Mouse (Mus musculus): ENCODE data around the gene Aldh3b1. TPM values are rescaled to one million over a fixed set of nuclear protein-coding genes. Genes with fewer than 3 reads are reported as not detected.
"Not testable (repeated sequence)": the region's sequence is repeated elsewhere in the genome, so short reads cannot be mapped to it uniquely, and the experiment has no call there.

The Aldh3b1 gene
- polyA plus RNA-seq (2015; fragmentation: Nextera tagmentation; extraction: Ambion mirVana), result 2.9 and 4.1 TPM in 2 replicates

GRCm38 (mm10) chr19:3929211-3929941, at the start of gene Aldh3b1:
Gene Aldh3b1 (minus strand): TSS chr19:3929808.
- ATAC-seq (replicated peaks; ENCODE audit: low FRiP score), result peak; percentile 41; the same call in 1 of the 2 replicates
- peak within 1 kb of the TSS; percentile 81 for H3K27ac ChIP-seq
- H3K9ac ChIP-seq, result no peak within 1 kb of the TSS; the same call in 1 of the 2 replicates
- H3K4me2 ChIP-seq, result no peak within 1 kb of the TSS
- no peaks in the 10 kb centered on the region for H3K9me3 ChIP-seq (replicated peaks)
- H3K4me3 ChIP-seq (replicated peaks), result no peak within 1 kb of the TSS
- H3K27me3 ChIP-seq, result no peaks in the 10 kb centered on the region
- no peaks in the 10 kb centered on the region for H3K36me3 ChIP-seq
- H3K4me1 ChIP-seq, result peaks cover 30% of the 10 kb centered on the region
- WGBS, result 52% methylated on average over 12 of the region's 12 CpGs

GRCm38 (mm10) chr19:3975866-3976265, 46.3 kb upstream of the Aldh3b1 start:
- Histone ChIP-seq H3K27me3 (no peaks in the 10 kb centered on the region), H3K9ac (no peak overlapping the region), H3K27ac (no peak overlapping the region), H3K36me3 (no peaks in the 10 kb centered on the region), H3K4me2 (no peak overlapping the region), H3K9me3 (replicated peaks) (no peaks in the 10 kb centered on the region), H3K4me3 (replicated peaks) (no peak overlapping the region), H3K4me1 (peaks cover 11% of the 10 kb centered on the region)
- ATAC-seq (replicated peaks; ENCODE audit: low FRiP score), result no peak
- 80% methylated on average over 2 of the region's 2 CpGs for WGBS

- not testable (repeated sequence) for H3K4me3 ChIP-seq (replicated peaks); H3K27ac ChIP-seq; H3K9me3 ChIP-seq (replicated peaks); H3K27me3 ChIP-seq; H3K9ac ChIP-seq; H3K4me2 ChIP-seq; H3K36me3 ChIP-seq; ATAC-seq (replicated peaks; ENCODE audit: low FRiP score)
- WGBS, result 84% methylated on average over 6 of the region's 6 CpGs
- peaks cover 13% of the 10 kb centered on the region for H3K4me1 ChIP-seq
These were observed 45.0 kb upstream of the Aldh3b1 start for GRCm38 (mm10) chr19:3974608-3975007.

- H3K4me1 ChIP-seq, result peaks cover 15% of the 10 kb centered on the region
- no peak for ATAC-seq (replicated peaks; ENCODE audit: low FRiP score)
- no peak within 1 kb of the TSS for H3K27ac ChIP-seq
- no peaks in the 10 kb centered on the region for H3K27me3 ChIP-seq
- H3K9ac ChIP-seq, result no peak within 1 kb of the TSS
- 11% methylated on average over 9 of the region's 9 CpGs for WGBS
- H3K9me3 ChIP-seq (replicated peaks), result no peaks in the 10 kb centered on the region
- H3K4me3 ChIP-seq (replicated peaks), result no peak within 1 kb of the TSS
- no peak within 1 kb of the TSS for H3K4me2 ChIP-seq
- no peaks in the 10 kb centered on the region for H3K36me3 ChIP-seq
These were observed 42.6 kb upstream of the Aldh3b1 start, which contains the start of gene Aldh3b2 for GRCm38 (mm10) chr19:3972229-3972628. Gene Aldh3b2 (plus strand): TSS chr19:3972328.

- Histone ChIP-seq H3K36me3 (no peaks in the 10 kb centered on the region), H3K4me1 (peaks cover 12% of the 10 kb centered on the region), H3K9ac (no peak overlapping the region), H3K4me3 (replicated peaks) (no peak overlapping the region), H3K27ac (no peak overlapping the region), H3K4me2 (no peak overlapping the region), H3K27me3 (no peaks in the 10 kb centered on the region), H3K9me3 (replicated peaks) (no peaks in the 10 kb centered on the region)
- ATAC-seq (replicated peaks; ENCODE audit: low FRiP score), result no peak
- WGBS, result 61% methylated on average over 3 of the region's 3 CpGs
These were observed 37.6 kb upstream of the Aldh3b1 start for GRCm38 (mm10) chr19:3967258-3967657.

GRCm38 (mm10) chr19:3966330-3967075, 36.9 kb upstream of the Aldh3b1 start:
- H3K27ac ChIP-seq, result no peak overlapping the region
- 0 out of 2 replicates have a peak, but pooled peaks cover 10% of the 10 kb centered on the region for H3K4me1 ChIP-seq
- no peaks in the 10 kb centered on the region for H3K9me3 ChIP-seq (replicated peaks)
- WGBS, result 78% methylated on average over 11 of the region's 11 CpGs
- no peak for ATAC-seq (replicated peaks; ENCODE audit: low FRiP score)
- no peak overlapping the region for H3K4me3 ChIP-seq (replicated peaks)
- no peaks in the 10 kb centered on the region for H3K36me3 ChIP-seq
- no peaks in the 10 kb centered on the region for H3K27me3 ChIP-seq
- H3K4me2 ChIP-seq, result no peak overlapping the region
- no peak overlapping the region for H3K9ac ChIP-seq

GRCm38 (mm10) chr19:3964030-3964429, 34.4 kb upstream of the Aldh3b1 start:
- Histone ChIP-seq H3K4me1 (no peaks in the 10 kb centered on the region), H3K4me2 (no peak overlapping the region), H3K27ac (no peak overlapping the region), H3K27me3 (no peaks in the 10 kb centered on the region), H3K9me3 (replicated peaks) (no peaks in the 10 kb centered on the region), H3K36me3 (no peaks in the 10 kb centered on the region), H3K9ac (no peak overlapping the region), H3K4me3 (replicated peaks) (no peak overlapping the region)
- no peak for ATAC-seq (replicated peaks; ENCODE audit: low FRiP score)
- 56% methylated on average over 4 of the region's 4 CpGs for WGBS

- no peak for ATAC-seq (replicated peaks; ENCODE audit: low FRiP score)
- H3K4me3 ChIP-seq (replicated peaks), result no peak overlapping the region
- 0 out of 2 replicates have a peak, but pooled peaks cover 3% of the 10 kb centered on the region for H3K4me1 ChIP-seq
- no peak overlapping the region for H3K4me2 ChIP-seq
- no peak overlapping the region for H3K27ac ChIP-seq
- no peaks in the 10 kb centered on the region for H3K36me3 ChIP-seq
- H3K9me3 ChIP-seq (replicated peaks), result no peaks in the 10 kb centered on the region
- H3K27me3 ChIP-seq, result no peaks in the 10 kb centered on the region
- no peak overlapping the region for H3K9ac ChIP-seq
- WGBS, result 17% methylated on average over 2 of the region's 2 CpGs
These were observed 32.9 kb upstream of the Aldh3b1 start for GRCm38 (mm10) chr19:3962469-3962868.

GRCm38 (mm10) chr19:3961805-3962204, 32.2 kb upstream of the Aldh3b1 start:
- 81% methylated on average over 6 of the region's 6 CpGs for WGBS
- not testable (repeated sequence) for H3K9ac ChIP-seq; H3K36me3 ChIP-seq; H3K4me2 ChIP-seq; H3K4me1 ChIP-seq; H3K4me3 ChIP-seq (replicated peaks); ATAC-seq (replicated peaks; ENCODE audit: low FRiP score); H3K9me3 ChIP-seq (replicated peaks); H3K27me3 ChIP-seq; H3K27ac ChIP-seq

- WGBS, result 78% methylated on average over 5 of the region's 5 CpGs
- Histone ChIP-seq H3K36me3 (no peaks in the 10 kb centered on the region), H3K4me2 (no peak overlapping the region), H3K27ac (no peak overlapping the region), H3K9ac (no peak overlapping the region), H3K27me3 (no peaks in the 10 kb centered on the region), H3K4me3 (replicated peaks) (no peak overlapping the region), H3K4me1 (peaks cover 13% of the 10 kb centered on the region), H3K9me3 (replicated peaks) (no peaks in the 10 kb centered on the region)
- no peak for ATAC-seq (replicated peaks; ENCODE audit: low FRiP score)
These were observed 30.6 kb upstream of the Aldh3b1 start for GRCm38 (mm10) chr19:3960211-3960610.

- Histone ChIP-seq H3K9me3 (replicated peaks) (no peaks in the 10 kb centered on the region), H3K4me1 (peaks cover 18% of the 10 kb centered on the region), H3K36me3 (no peaks in the 10 kb centered on the region), H3K9ac (no peak overlapping the region), H3K27ac (no peak overlapping the region), H3K4me3 (replicated peaks) (no peak overlapping the region), H3K4me2 (no peak overlapping the region), H3K27me3 (no peaks in the 10 kb centered on the region)
- no peak for ATAC-seq (replicated peaks; ENCODE audit: low FRiP score)
These were observed 29.4 kb upstream of the Aldh3b1 start for GRCm38 (mm10) chr19:3959030-3959429.

GRCm38 (mm10) chr19:3958470-3958869, 28.9 kb upstream of the Aldh3b1 start, which contains the start of gene Aldh3b3:
Gene Aldh3b3 (plus strand): TSS chr19:3958645.
- no peak for ATAC-seq (replicated peaks; ENCODE audit: low FRiP score)
- Histone ChIP-seq H3K27ac (no peak within 1 kb of the TSS), H3K9me3 (replicated peaks) (no peaks in the 10 kb centered on the region), H3K36me3 (no peaks in the 10 kb centered on the region), H3K4me3 (replicated peaks) (no peak within 1 kb of the TSS), H3K4me1 (peaks cover 18% of the 10 kb centered on the region), H3K4me2 (no peak within 1 kb of the TSS), H3K27me3 (no peaks in the 10 kb centered on the region), H3K9ac (no peak within 1 kb of the TSS)
- WGBS, result 67% methylated on average over 4 of the region's 4 CpGs

All from kidney, embryonic 15.5 days (tissue).